Mouse (Mus musculus): ENCODE data around the gene Klhl2. TPM values are rescaled to one million over a fixed set of nuclear protein-coding genes. Genes with fewer than 3 reads are reported as not detected.

The Klhl2 gene
- polyA plus RNA-seq, 1 experiment from 2014 or later, result 18.4 TPM

GRCm38 (mm10) chr8:64828466-64828865, 21.4 kb downstream of the Klhl2 start:
- Histone ChIP-seq H3K9ac (no peak overlapping the region), H3K4me1 (no peaks in the 10 kb centered on the region), H3K27ac (no peak overlapping the region), H3K9me3 (no peaks in the 10 kb centered on the region), H3K4me2 (no peak overlapping the region), H3K27me3 (replicated peaks) (no peaks in the 10 kb centered on the region), H3K4me3 (replicated peaks) (no peak overlapping the region), H3K36me3 (no peaks in the 10 kb centered on the region; the same call in 1 of the 2 replicates)
- WGBS, result 83% methylated on average over 15 of the region's 15 CpGs
- no peak for ATAC-seq (ENCODE audit: insufficient read depth, low FRiP score, low read depth)

- no peak overlapping the region for H3K27ac ChIP-seq
- no peak overlapping the region for H3K4me3 ChIP-seq (replicated peaks)
- no peaks in the 10 kb centered on the region for H3K9me3 ChIP-seq
- WGBS, result 88% methylated on average over 10 of the region's 10 CpGs
- no peak for ATAC-seq (ENCODE audit: insufficient read depth, low FRiP score, low read depth)
- H3K36me3 ChIP-seq, result no peaks in the 10 kb centered on the region; the same call in 1 of the 2 replicates
- H3K9ac ChIP-seq, result no peak overlapping the region
- H3K4me1 ChIP-seq, result no peaks in the 10 kb centered on the region
- no peaks in the 10 kb centered on the region for H3K27me3 ChIP-seq (replicated peaks)
- H3K4me2 ChIP-seq, result no peak overlapping the region
Observed at GRCm38 (mm10) chr8:64827356-64827755, 22.5 kb downstream of the Klhl2 start.

GRCm38 (mm10) chr8:64826461-64826860, 23.4 kb downstream of the Klhl2 start:
- Histone ChIP-seq H3K27me3 (replicated peaks) (no peaks in the 10 kb centered on the region), H3K27ac (peak overlapping the region; percentile 11; the same call in 1 of the 2 replicates), H3K9ac (no peak overlapping the region), H3K9me3 (no peaks in the 10 kb centered on the region), H3K4me1 (no peaks in the 10 kb centered on the region), H3K36me3 (no peaks in the 10 kb centered on the region; the same call in 1 of the 2 replicates), H3K4me3 (replicated peaks) (no peak overlapping the region), H3K4me2 (no peak overlapping the region)
- WGBS, result 62% methylated on average over 8 of the region's 8 CpGs
- ATAC-seq (ENCODE audit: insufficient read depth, low FRiP score, low read depth), result peak; percentile 67; the same call in 1 of the 2 replicates

- 85% methylated on average over 11 of the region's 11 CpGs for WGBS
Observed at GRCm38 (mm10) chr8:64823905-64824304, 25.9 kb downstream of the Klhl2 start.

GRCm38 (mm10) chr8:64820940-64821339, 28.9 kb downstream of the Klhl2 start:
- Histone ChIP-seq H3K9ac (no peak overlapping the region), H3K9me3 (no peaks in the 10 kb centered on the region), H3K4me3 (replicated peaks) (no peak overlapping the region), H3K36me3 (no peaks in the 10 kb centered on the region), H3K27me3 (replicated peaks) (no peaks in the 10 kb centered on the region), H3K27ac (no peak overlapping the region), H3K4me2 (no peak overlapping the region), H3K4me1 (no peaks in the 10 kb centered on the region)
- no peak for ATAC-seq (ENCODE audit: insufficient read depth, low FRiP score, low read depth)
- WGBS, result 87% methylated on average over 4 of the region's 4 CpGs

More at GRCm38 (mm10) chr8:64823905-64824304, 25.9 kb downstream of the Klhl2 start:
- ATAC-seq (ENCODE audit: insufficient read depth, low FRiP score, low read depth), result no peak
- Histone ChIP-seq H3K4me2 (no peak overlapping the region), H3K4me1 (no peaks in the 10 kb centered on the region), H3K27me3 (replicated peaks) (no peaks in the 10 kb centered on the region), H3K27ac (no peak overlapping the region), H3K9me3 (no peaks in the 10 kb centered on the region), H3K36me3 (no peaks in the 10 kb centered on the region), H3K9ac (no peak overlapping the region), H3K4me3 (replicated peaks) (no peak overlapping the region)

GRCm38 (mm10) chr8:64811790-64812189, 38.0 kb downstream of the Klhl2 start:
- no peaks in the 10 kb centered on the region for H3K9me3 ChIP-seq
- no peak overlapping the region for H3K27ac ChIP-seq
- H3K4me3 ChIP-seq (replicated peaks), result no peak overlapping the region
- H3K36me3 ChIP-seq, result peaks cover 7% of the 10 kb centered on the region
- H3K9ac ChIP-seq, result no peak overlapping the region
- H3K4me1 ChIP-seq, result no peaks in the 10 kb centered on the region
- 92% methylated on average over 9 of the region's 9 CpGs for WGBS
- ATAC-seq (ENCODE audit: insufficient read depth, low FRiP score, low read depth), result no peak
- H3K27me3 ChIP-seq (replicated peaks), result no peaks in the 10 kb centered on the region
- no peak overlapping the region for H3K4me2 ChIP-seq

GRCm38 (mm10) chr8:64811083-64811482, 38.7 kb downstream of the Klhl2 start:
- WGBS, result 89% methylated on average over 4 of the region's 4 CpGs
- Histone ChIP-seq H3K4me2 (no peak overlapping the region), H3K4me1 (no peaks in the 10 kb centered on the region), H3K27me3 (replicated peaks) (no peaks in the 10 kb centered on the region), H3K36me3 (peaks cover 7% of the 10 kb centered on the region), H3K27ac (no peak overlapping the region), H3K4me3 (replicated peaks) (no peak overlapping the region), H3K9me3 (no peaks in the 10 kb centered on the region), H3K9ac (no peak overlapping the region)
- no peak for ATAC-seq (ENCODE audit: insufficient read depth, low FRiP score, low read depth)

GRCm38 (mm10) chr8:64806558-64806957, 43.3 kb downstream of the Klhl2 start:
- H3K4me2 ChIP-seq, result no peak overlapping the region
- no peaks in the 10 kb centered on the region for H3K4me1 ChIP-seq
- ATAC-seq (ENCODE audit: insufficient read depth, low FRiP score, low read depth), result no peak
- no peaks in the 10 kb centered on the region for H3K9me3 ChIP-seq
- WGBS, result 82% methylated on average over 3 of the region's 3 CpGs
- H3K9ac ChIP-seq, result no peak overlapping the region
- no peak overlapping the region for H3K4me3 ChIP-seq (replicated peaks)
- peaks cover 6% of the 10 kb centered on the region for H3K36me3 ChIP-seq
- H3K27me3 ChIP-seq (replicated peaks), result no peaks in the 10 kb centered on the region
- no peak overlapping the region for H3K27ac ChIP-seq

GRCm38 (mm10) chr8:64804971-64805370, 44.8 kb downstream of the Klhl2 start:
- no peak for ATAC-seq (ENCODE audit: insufficient read depth, low FRiP score, low read depth)
- Histone ChIP-seq H3K9ac (no peak overlapping the region), H3K27me3 (replicated peaks) (no peaks in the 10 kb centered on the region), H3K4me2 (no peak overlapping the region), H3K9me3 (no peaks in the 10 kb centered on the region), H3K27ac (no peak overlapping the region), H3K4me3 (replicated peaks) (no peak overlapping the region), H3K36me3 (no peaks in the 10 kb centered on the region), H3K4me1 (no peaks in the 10 kb centered on the region)
- WGBS, result 72% methylated on average over 4 of the region's 4 CpGs

GRCm38 (mm10) chr8:64799306-64799705, 50.5 kb downstream of the Klhl2 start:
- H3K9me3 ChIP-seq, result no peaks in the 10 kb centered on the region
- H3K4me3 ChIP-seq (replicated peaks), result no peak overlapping the region
- H3K36me3 ChIP-seq, result no peaks in the 10 kb centered on the region
- no peak overlapping the region for H3K4me2 ChIP-seq
- 66% methylated on average over 8 of the region's 8 CpGs for WGBS
- H3K27me3 ChIP-seq (replicated peaks), result no peaks in the 10 kb centered on the region
- ATAC-seq (ENCODE audit: insufficient read depth, low FRiP score, low read depth), result no peak; the same call in 1 of the 2 replicates
- H3K27ac ChIP-seq, result no peak overlapping the region
- no peak overlapping the region for H3K9ac ChIP-seq
- H3K4me1 ChIP-seq, result no peaks in the 10 kb centered on the region

GRCm38 (mm10) chr8:64798503-64798902, 51.3 kb downstream of the Klhl2 start:
- no peak overlapping the region for H3K9ac ChIP-seq
- H3K9me3 ChIP-seq, result no peaks in the 10 kb centered on the region
- no peak for ATAC-seq (ENCODE audit: insufficient read depth, low FRiP score, low read depth)
- H3K27me3 ChIP-seq (replicated peaks), result no peaks in the 10 kb centered on the region
- no peak overlapping the region for H3K4me2 ChIP-seq
- WGBS, result 79% methylated on average over 3 of the region's 3 CpGs
- H3K4me1 ChIP-seq, result no peaks in the 10 kb centered on the region
- H3K36me3 ChIP-seq, result no peaks in the 10 kb centered on the region
- no peak overlapping the region for H3K4me3 ChIP-seq (replicated peaks)
- H3K27ac ChIP-seq, result no peak overlapping the region

- H3K4me1 ChIP-seq, result no peaks in the 10 kb centered on the region
- H3K36me3 ChIP-seq, result no peaks in the 10 kb centered on the region
- H3K9me3 ChIP-seq, result no peaks in the 10 kb centered on the region
- WGBS, result 70% methylated on average over 10 of the region's 10 CpGs
- no peak for ATAC-seq (ENCODE audit: insufficient read depth, low FRiP score, low read depth)
- H3K4me3 ChIP-seq (replicated peaks), result no peak overlapping the region
- H3K27ac ChIP-seq, result no peak overlapping the region
- H3K4me2 ChIP-seq, result no peak overlapping the region
- no peak overlapping the region for H3K9ac ChIP-seq
- no peaks in the 10 kb centered on the region for H3K27me3 ChIP-seq (replicated peaks)
Observed at GRCm38 (mm10) chr8:64797751-64798150, 52.1 kb downstream of the Klhl2 start.

- Histone ChIP-seq H3K4me3 (replicated peaks) (no peak overlapping the region), H3K36me3 (no peaks in the 10 kb centered on the region), H3K4me2 (no peak overlapping the region), H3K27ac (no peak overlapping the region), H3K4me1 (peaks cover 6% of the 10 kb centered on the region; the same call in 1 of the 2 replicates), H3K9me3 (no peaks in the 10 kb centered on the region), H3K27me3 (replicated peaks) (no peaks in the 10 kb centered on the region), H3K9ac (no peak overlapping the region)
- no peak for ATAC-seq (ENCODE audit: insufficient read depth, low FRiP score, low read depth)
- WGBS, result 83% methylated on average over 4 of the region's 4 CpGs
Observed at GRCm38 (mm10) chr8:64791250-64791881, 58.5 kb downstream of the Klhl2 start.
